Mouse (Mus musculus): Measurements from ENCODE around the gene Ufd1. TPM values are rescaled to one million over a fixed set of nuclear protein-coding genes. Genes with fewer than 3 reads are reported as not detected.

Ufd1 gene
- polyA plus RNA-seq, 2 experiments, result 19.3 to 29.8 TPM

- DNase-seq (ENCODE audit: low read depth in 3 of 3, low spot score in 3 of 3) (no peak), ATAC-seq (ENCODE audit: insufficient read depth) (no peak)
- peaks cover 25% of the 10 kb centered on the region for H3K27me3 ChIP-seq (ENCODE audit: control insufficient read depth, insufficient read depth, low read length)
- peaks cover 38% of the 10 kb centered on the region for H3K36me3 ChIP-seq (replicated peaks; ENCODE audit: control insufficient read depth, insufficient read depth, low read depth)
- no peak overlapping the region for H3K9ac ChIP-seq (replicated peaks)
- H3K4me3 ChIP-seq (ENCODE audit: insufficient read depth in 1 of 2, low read depth in 2 of 2, low read length in 2 of 2), result no peak overlapping the region
- WGBS (ENCODE audit: insufficient replicate concordance), result 90% methylated on average over 10 of the region's 10 CpGs
- TF ChIP-seq EP300 (IDR thresholded peaks at IDR 0.05; ENCODE audit: low read depth) (no peak), CTCF (IDR thresholded peaks at IDR 0.05; ENCODE audit: low read depth) (no peak)
- peaks cover 15 to 23% of the 10 kb centered on the region in 2 experiments for H3K4me1 ChIP-seq (replicated peaks; ENCODE audit: control insufficient read depth in 2 of 2, insufficient read depth in 2 of 2, low read length in 1 of 2)
- H3K4me2 ChIP-seq (ENCODE audit: low read depth), result no peak overlapping the region
- H3K9me3 ChIP-seq (ENCODE audit: control insufficient read depth, low read length), result no peaks in the 10 kb centered on the region
- H3K27ac ChIP-seq, result no peak overlapping the region
These were observed 29.8 kb upstream of the Ufd1 start for GRCm38 (mm10) chr16:18781810-18782209.

GRCm38 (mm10) chr16:18785025-18785424 is 26.6 kb upstream of the Ufd1 start:
- H3K4me2 ChIP-seq (ENCODE audit: low read depth), result peak overlapping the region; percentile 33
- H3K27ac ChIP-seq, result peak overlapping the region; percentile 45
- peaks cover 15 to 23% of the 10 kb centered on the region in 2 experiments for H3K4me1 ChIP-seq (replicated peaks; ENCODE audit: control insufficient read depth in 2 of 2, insufficient read depth in 2 of 2, low read length in 1 of 2)
- H3K4me3 ChIP-seq (ENCODE audit: insufficient read depth in 1 of 2, low read depth in 2 of 2, low read length in 2 of 2), result no peak overlapping the region
- no peak overlapping the region for H3K9ac ChIP-seq (replicated peaks)
- DNase-seq (ENCODE audit: low read depth in 3 of 3, low spot score in 3 of 3), result no peak
- H3K36me3 ChIP-seq (replicated peaks; ENCODE audit: control insufficient read depth, insufficient read depth, low read depth), result peaks cover 67% of the 10 kb centered on the region
- ATAC-seq (ENCODE audit: insufficient read depth), result peak; percentile 85
- TF ChIP-seq CTCF (IDR thresholded peaks at IDR 0.05; ENCODE audit: low read depth), result no peak
- H3K9me3 ChIP-seq (ENCODE audit: control insufficient read depth, low read length), result no peaks in the 10 kb centered on the region
- no peaks in the 10 kb centered on the region for H3K27me3 ChIP-seq (ENCODE audit: control insufficient read depth, insufficient read depth, low read length)
- 65% methylated on average over 7 of the region's 7 CpGs for WGBS (ENCODE audit: insufficient replicate concordance)

GRCm38 (mm10) chr16:18785485-18785884 is 26.1 kb upstream of the Ufd1 start:
- H3K4me1 ChIP-seq (replicated peaks; ENCODE audit: control insufficient read depth in 2 of 2, insufficient read depth in 2 of 2, low read length in 1 of 2), result peaks cover 15 to 23% of the 10 kb centered on the region in 2 experiments
- no peak overlapping the region for H3K4me3 ChIP-seq (ENCODE audit: insufficient read depth in 1 of 2, low read depth in 2 of 2, low read length in 2 of 2)
- H3K4me2 ChIP-seq (ENCODE audit: low read depth), result peak overlapping the region; percentile 33
- no peaks in the 10 kb centered on the region for H3K27me3 ChIP-seq (ENCODE audit: control insufficient read depth, insufficient read depth, low read length)
- H3K27ac ChIP-seq, result peak overlapping the region; percentile 45
- peak; percentile 93 for ATAC-seq (ENCODE audit: insufficient read depth)
- no peaks in the 10 kb centered on the region for H3K9me3 ChIP-seq (ENCODE audit: control insufficient read depth, low read length)
- peak; percentile 46 to 54 (median 50) for DNase-seq (ENCODE audit: low read depth in 3 of 3, low spot score in 3 of 3)
- H3K36me3 ChIP-seq (replicated peaks; ENCODE audit: control insufficient read depth, insufficient read depth, low read depth), result peaks cover 71% of the 10 kb centered on the region
- no peak for TF ChIP-seq CTCF (IDR thresholded peaks at IDR 0.05; ENCODE audit: low read depth)
- peak; percentile 77 for TF ChIP-seq EP300 (IDR thresholded peaks at IDR 0.05; ENCODE audit: low read depth)
- no peak overlapping the region for H3K9ac ChIP-seq (replicated peaks)
- 31% methylated on average over 1 of the region's 1 CpGs for WGBS (ENCODE audit: insufficient replicate concordance)

GRCm38 (mm10) chr16:18786652-18787051 is 24.9 kb upstream of the Ufd1 start:
- ATAC-seq (ENCODE audit: insufficient read depth) (no peak), DNase-seq (ENCODE audit: low read depth in 3 of 3, low spot score in 3 of 3) (no peak)
- no peak overlapping the region for H3K4me3 ChIP-seq (ENCODE audit: insufficient read depth in 1 of 2, low read depth in 2 of 2, low read length in 2 of 2)
- peaks cover 73% of the 10 kb centered on the region for H3K36me3 ChIP-seq (replicated peaks; ENCODE audit: control insufficient read depth, insufficient read depth, low read depth)
- H3K27ac ChIP-seq, result no peak overlapping the region
- H3K4me1 ChIP-seq (replicated peaks; ENCODE audit: control insufficient read depth in 2 of 2, insufficient read depth in 2 of 2, low read length in 1 of 2), result peaks cover 15 to 23% of the 10 kb centered on the region in 2 experiments
- H3K9me3 ChIP-seq (ENCODE audit: control insufficient read depth, low read length), result no peaks in the 10 kb centered on the region
- no peak overlapping the region for H3K4me2 ChIP-seq (ENCODE audit: low read depth)
- H3K9ac ChIP-seq (replicated peaks), result no peak overlapping the region
- 86% methylated on average over 10 of the region's 10 CpGs for WGBS (ENCODE audit: insufficient replicate concordance)
- H3K27me3 ChIP-seq (ENCODE audit: control insufficient read depth, insufficient read depth, low read length), result no peaks in the 10 kb centered on the region
- TF ChIP-seq EP300 (IDR thresholded peaks at IDR 0.05; ENCODE audit: low read depth) (no peak), CTCF (IDR thresholded peaks at IDR 0.05; ENCODE audit: low read depth) (no peak)

- Histone ChIP-seq H3K9me3 (ENCODE audit: control insufficient read depth, low read length) (no peaks in the 10 kb centered on the region), H3K4me2 (ENCODE audit: low read depth) (no peak overlapping the region), H3K4me1 (replicated peaks; ENCODE audit: control insufficient read depth in 2 of 2, insufficient read depth in 2 of 2, low read length in 1 of 2) (peaks cover 15 to 23% of the 10 kb centered on the region in 2 experiments), H3K27ac (no peak overlapping the region), H3K27me3 (ENCODE audit: control insufficient read depth, insufficient read depth, low read length) (no peaks in the 10 kb centered on the region), H3K4me3 (ENCODE audit: insufficient read depth in 1 of 2, low read depth in 2 of 2, low read length in 2 of 2) (no peak overlapping the region), H3K36me3 (replicated peaks; ENCODE audit: control insufficient read depth, insufficient read depth, low read depth) (peaks cover 73% of the 10 kb centered on the region), H3K9ac (replicated peaks) (no peak overlapping the region)
- ATAC-seq (ENCODE audit: insufficient read depth), result no peak
- TF ChIP-seq CTCF (IDR thresholded peaks at IDR 0.05; ENCODE audit: low read depth) (no peak), EP300 (IDR thresholded peaks at IDR 0.05; ENCODE audit: low read depth) (no peak)
- 49% methylated on average over 10 of the region's 10 CpGs for WGBS (ENCODE audit: insufficient replicate concordance)
- no peak for DNase-seq (ENCODE audit: low read depth in 3 of 3, low spot score in 3 of 3)
These were observed 22.8 kb upstream of the Ufd1 start for GRCm38 (mm10) chr16:18788627-18789406.

Data from liver, embryonic 14.5 days (tissue).